Mouse (Mus musculus): Measurements from ENCODE around the gene Msl2.

DNA sequence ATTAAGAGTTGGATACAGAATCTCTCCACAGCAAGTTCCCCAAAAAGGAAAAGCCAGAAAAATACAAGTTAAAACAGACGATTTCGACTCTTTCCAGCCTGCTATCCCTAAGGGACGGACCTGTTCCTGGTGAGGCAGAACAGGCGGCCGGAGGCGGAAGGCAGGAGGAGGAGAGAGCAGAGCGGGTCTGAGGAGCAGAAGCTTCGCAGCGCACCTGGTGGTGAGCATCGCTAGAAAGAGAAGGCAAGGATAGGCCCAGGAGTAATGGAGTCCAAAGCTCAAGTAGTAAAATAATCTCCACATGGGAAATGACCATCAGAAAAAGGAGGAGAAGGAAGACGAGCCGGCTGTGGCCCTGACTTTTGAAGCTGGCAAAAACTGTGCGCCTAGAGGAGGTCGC is 20.6 kb upstream of the Msl2 start:
- TF ChIP-seq CTCF (IDR thresholded peaks at IDR 0.05; ENCODE audit: low read depth, low read length), result no peak
- no peak for TF ChIP-seq POLR2A (IDR thresholded peaks at IDR 0.05; ENCODE audit: insufficient read depth, low read length)
- TF ChIP-seq EP300 (IDR thresholded peaks at IDR 0.05; ENCODE audit: insufficient read depth, low read depth, low read length), result no peak
